Mouse (Mus musculus): ENCODE measurements around the gene Anks1b.
A peak's percentile ranks its signal among the peaks of the same experiment; 100 is the strongest.

The Anks1b gene

DNA sequence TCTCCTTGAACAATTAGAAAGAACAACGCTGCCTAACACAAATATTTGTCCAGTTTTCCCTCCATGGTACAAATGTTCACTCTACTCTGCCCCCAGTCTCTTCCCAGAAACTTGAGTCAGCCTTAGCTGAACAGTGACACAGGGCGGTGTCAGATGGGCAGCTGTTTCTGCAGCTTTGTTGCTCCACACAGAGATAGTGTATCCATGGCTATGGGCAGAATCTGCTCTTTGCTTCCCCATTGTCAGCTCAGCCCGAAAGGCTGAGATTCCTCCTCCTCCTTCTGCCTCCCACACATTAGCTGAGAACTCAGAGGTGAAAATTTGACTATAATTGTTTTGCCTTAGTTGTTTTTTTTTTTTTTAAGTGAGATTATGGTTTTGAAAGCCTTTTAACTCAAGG lies 1024.6 kb downstream of the Anks1b start:
- no peak for DNase-seq

GRCm38 (mm10) chr10:90904185-90904584 lies 1030.9 kb downstream of the Anks1b start:
- DNase-seq: no peak

DNA sequence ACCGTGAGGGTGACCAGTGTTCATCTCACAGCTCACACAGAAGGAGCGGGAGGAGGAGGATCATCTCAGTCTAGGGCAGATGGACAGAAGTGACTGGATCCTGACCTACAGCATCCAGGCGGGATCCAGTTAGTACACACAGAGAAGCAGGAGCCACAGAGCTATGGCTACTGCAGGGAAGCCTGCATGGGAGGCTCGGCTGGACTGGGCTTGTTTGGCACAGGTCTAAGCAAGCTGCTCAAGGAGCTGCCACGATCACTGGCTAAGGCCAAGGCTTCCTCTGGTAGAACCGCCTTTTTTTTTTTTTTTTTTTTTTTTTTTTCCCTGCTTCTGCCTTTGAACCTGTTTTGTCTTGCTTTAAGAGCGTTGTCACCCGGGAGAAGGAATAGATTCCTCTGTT lies 1034.1 kb downstream of the Anks1b start:
- DNase-seq: no peak

DNA sequence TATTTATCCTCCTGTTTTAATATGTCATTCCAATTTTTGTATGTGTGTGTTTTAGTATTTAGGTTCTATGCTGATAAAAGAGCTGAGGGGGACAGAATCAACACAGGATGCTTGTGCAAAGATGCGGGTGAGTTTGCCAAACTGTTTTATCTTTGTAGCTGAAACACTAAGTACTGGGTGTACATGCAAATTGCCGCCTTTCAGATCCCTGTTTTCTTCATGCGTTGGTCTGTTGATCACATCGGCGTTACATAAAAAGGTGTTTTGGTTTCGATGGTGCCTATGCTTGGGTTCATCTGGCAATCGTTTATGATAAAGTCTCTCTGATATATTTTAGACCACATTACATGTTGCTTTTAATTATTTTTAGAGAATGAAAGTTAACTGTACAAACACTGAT lies 1050.2 kb downstream of the Anks1b start:
- DNase-seq: no peak

DNA sequence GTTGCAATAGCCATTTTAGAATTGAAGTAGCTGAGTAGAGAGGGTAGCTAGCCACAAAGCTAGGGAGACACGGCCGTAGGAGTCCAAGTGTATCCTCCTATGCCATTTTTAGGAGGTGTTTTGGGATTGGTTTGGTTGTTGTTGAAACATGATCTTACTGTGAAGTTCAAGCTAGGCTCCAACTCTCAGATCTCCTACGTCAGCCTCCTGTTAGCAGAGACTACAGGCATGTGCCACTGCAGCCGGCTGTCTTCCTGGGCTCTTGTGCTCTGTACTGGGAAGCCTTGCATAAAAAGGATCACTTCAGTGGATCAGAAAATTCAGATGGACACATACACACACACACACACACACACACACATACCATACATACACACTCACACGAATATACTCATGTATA lies 1059.8 kb downstream of the Anks1b start:
- no peak for DNase-seq

GRCm38 (mm10) chr10:90934678-90935077 lies 1061.4 kb downstream of the Anks1b start:
- no peak for DNase-seq

GRCm38 (mm10) chr10:90937721-90938460 lies 1064.6 kb downstream of the Anks1b start:
- no peak for DNase-seq

DNA sequence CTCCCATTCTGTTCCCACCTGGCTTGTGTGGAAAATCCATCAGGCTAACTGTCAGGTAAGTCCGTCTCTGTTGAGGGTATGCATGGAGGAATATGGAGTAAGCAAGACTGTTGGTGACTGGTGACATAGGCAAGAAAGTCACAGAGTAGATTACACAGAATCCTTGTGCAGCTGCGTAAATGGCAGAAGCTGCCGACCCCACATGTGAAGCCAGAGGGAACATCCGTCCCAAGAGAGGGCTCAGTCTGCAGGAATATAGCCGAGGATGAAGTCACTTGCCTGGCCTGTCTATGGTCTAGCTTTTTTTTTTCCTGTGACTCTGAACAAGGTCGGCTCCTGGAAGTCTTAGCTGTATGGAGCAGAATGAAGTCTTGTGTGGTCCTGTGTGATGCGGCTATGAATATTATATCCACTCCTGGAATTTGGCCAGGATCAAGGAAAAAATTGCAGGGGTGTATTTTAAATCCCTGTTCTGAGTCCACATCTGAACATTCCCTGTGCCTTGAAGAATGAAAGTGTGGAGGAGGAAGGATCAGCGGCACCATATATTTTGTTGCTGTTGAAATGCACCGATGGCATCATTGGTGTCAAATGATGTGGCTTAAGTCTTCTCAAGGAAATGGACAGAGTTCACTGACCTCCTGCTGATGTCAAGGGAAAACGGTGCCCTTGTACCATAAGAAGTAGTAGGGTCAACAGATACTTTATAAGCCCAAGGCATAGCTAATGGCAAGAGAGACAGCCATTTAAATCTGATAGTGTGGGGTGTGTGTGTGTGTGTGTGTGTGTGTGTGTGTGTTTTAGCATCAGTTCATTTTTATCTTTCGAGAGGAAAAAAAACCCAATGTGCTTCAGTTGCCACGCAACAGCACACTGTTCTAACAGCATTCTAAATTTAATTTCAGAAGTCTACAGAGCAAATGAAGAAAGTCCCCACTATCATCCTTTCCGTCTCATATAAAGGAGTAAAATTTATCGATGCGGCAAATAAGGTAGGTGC lies 1067.5 kb downstream of the Anks1b start:
- no peak for DNase-seq

DNA sequence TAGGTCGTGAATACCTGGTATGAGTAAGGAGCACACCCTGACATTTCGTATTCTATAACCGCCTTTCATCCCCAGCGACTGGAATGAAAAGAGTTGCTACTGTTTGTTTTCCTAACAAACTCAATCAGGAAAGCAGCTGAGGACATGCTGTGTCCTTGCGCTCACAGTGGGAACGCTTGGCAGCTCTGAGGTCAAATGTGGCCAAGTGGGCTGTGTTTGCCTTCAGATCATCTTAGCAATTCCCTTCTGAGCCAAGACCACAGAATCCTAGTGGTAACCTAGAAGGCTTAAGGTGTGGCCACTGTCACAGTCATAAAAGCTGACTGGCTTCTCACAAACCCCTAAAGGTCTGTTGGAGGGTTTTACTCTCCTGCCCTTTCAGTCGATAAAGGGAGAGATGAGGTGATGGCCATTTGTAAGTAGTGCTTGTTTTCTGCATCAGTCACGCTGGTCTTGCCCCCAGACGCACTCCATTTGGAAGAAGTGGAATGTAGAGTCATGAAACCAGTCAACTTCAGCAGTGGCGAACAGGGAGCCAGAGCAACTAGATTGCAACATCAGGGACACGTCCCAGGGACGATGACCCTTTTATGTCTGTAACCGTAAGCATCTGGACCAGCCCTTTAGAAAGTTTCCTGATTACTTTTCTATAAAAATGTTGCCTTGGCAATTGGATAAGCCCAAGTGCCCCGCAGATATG lies 1068.8 kb downstream of the Anks1b start:
- no peak for DNase-seq

- no peak for DNase-seq
These were observed 1073.7 kb downstream of the Anks1b start for GRCm38 (mm10) chr10:90947043-90947442.

DNA sequence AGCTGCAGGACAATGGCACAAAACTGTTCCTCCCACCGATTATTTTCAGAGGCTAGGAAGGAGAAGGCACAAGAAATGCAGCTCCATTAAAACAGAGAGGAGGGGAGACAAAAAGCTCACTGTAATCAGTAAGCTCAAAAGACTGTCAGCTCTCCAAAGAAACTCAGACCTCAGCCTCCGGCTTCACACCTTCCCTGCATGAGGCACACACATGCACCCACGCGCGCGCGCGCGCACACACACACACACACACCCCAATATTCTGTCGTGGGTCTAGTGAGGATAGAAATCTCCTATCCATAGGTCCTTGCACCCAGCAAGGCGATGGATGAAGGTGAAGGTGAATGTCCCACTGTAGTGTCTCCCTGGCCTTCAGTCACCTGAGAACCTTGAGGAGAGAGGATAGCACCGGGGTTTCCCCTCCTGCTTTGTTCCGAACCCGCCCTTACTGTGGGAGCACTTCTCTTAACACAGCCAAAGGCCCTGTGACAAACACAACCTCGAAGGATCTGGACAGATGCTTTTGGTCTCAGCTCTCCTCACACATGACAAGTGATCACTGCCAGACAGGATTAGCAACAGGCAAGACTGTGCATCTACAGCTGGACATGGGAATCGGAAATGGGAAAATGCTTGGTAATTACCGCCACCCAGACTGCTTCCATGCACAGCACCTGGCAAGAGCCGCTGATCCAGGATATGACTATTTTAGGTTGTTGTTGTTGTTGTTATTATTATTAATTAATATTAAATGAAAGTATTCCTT lies 1074.5 kb downstream of the Anks1b start:
- no peak for DNase-seq

GRCm38 (mm10) chr10:90953103-90953709 lies 1079.9 kb downstream of the Anks1b start:
- no peak for DNase-seq

- no peak for DNase-seq
These were observed 1080.5 kb downstream of the Anks1b start for GRCm38 (mm10) chr10:90953821-90954220.

DNA sequence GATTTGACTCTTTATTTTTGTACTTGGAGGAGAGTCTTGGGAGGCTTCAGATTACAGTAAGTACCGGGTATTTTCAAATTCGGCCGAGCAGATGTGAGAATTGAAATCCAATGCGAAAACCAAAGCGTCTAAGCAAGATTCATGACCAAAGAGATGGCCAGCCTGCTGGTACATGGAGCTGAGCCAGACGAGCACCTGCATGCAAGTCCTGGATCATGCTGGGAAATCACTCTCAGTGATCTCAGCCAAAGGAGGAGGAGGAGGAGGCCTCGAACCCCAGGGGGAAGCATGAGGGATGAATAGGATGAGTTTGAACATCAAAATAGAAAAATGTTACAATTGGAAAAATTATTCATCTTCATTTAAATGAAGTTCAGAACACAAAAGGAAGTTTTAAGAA lies 1087.1 kb downstream of the Anks1b start:
- DNase-seq: no peak

GRCm38 (mm10) chr10:90964511-90964910 lies 1091.2 kb downstream of the Anks1b start:
- no peak for DNase-seq

GRCm38 (mm10) chr10:90965671-90966315 lies 1092.5 kb downstream of the Anks1b start:
- DNase-seq: peak in 1 of 2 experiments; percentile 11

DNA sequence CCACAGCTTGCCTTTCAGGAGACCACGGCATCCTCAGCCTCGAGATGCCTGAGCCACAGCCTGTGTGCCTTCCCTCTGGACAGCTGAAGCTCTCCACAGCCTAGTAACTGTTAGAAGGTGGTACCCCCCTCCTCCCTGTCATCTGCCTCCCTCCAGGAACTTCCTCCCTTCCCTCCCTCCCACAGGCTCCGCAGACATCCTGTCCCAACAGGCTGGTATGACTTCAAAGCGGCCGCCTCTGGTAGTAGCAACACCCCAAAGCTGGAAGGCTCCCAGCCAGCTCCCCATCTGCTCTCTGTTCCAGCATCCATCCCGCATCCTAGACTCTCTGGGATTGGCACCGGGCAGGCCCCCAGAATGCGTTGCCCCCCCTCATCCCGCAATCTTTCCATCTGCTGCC lies 1093.5 kb downstream of the Anks1b start:
- no peak for DNase-seq

DNA sequence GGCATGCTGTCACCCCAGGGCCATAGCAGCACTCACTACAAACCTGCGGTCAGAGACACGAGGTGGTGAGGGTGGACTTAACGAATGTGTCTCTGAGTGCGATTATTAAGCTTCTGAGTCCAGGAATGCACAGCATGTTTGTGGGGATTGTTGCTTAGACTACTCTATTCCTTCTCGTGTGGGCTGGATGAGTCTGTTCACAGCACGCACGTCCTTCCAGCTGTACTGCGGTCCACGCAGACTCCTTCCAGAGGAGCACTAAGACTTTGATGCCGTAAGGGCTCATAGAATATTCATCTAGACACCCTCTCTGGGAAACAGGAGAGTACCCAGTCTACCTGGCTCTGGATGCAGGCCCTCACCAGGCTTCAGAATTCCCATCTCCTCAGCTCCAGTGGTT lies 1094.9 kb downstream of the Anks1b start:
- DNase-seq: no peak

GRCm38 (mm10) chr10:90969355-90970174 lies 1096.3 kb downstream of the Anks1b start:
- DNase-seq: peak in 1 of 2 experiments; percentile 6

- DNase-seq: peak in 1 of 2 experiments; percentile 4
These were observed 1097.3 kb downstream of the Anks1b start for GRCm38 (mm10) chr10:90970560-90970959.

DNA sequence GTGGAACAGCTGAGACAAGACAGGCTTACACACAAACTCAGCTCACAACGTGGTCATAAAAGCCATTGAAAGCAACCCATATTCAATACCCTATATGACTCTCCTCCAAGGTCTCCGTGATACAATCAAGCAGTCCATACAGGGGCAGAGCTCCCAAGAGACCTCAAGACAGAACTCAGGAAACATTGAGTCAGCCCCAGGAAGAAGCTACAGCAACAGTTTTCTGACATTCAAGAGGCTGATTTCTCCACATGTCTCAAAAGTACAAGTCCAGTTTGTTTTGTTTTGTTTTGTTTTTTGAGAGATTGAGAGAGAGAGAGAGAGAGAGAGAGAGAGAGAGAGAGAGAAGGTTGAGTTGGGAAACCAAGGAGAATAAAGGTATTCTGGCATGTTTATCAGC lies 1100.8 kb downstream of the Anks1b start:
- DNase-seq: no peak

All from kidney, adult 8-10 months (tissue).